Mouse (Mus musculus) megakaryocyte, embryonic 14.5 days (primary cell): ENCODE results near the gene Cep41. TPM values are rescaled to one million over a fixed set of nuclear protein-coding genes. Genes with fewer than 3 reads are reported as not detected.

Source experiments
- H3K27me3 ChIP-seq: replicated peaks from 2 replicates; pipeline ENCODE3; 2012; ENCODE audit warnings: inconsistent platforms
- H3K36me3 ChIP-seq: replicated peaks from 2 replicates; pipeline ENCODE3; 2012; ENCODE audit warnings: low read length, inconsistent platforms, mixed read lengths
- H3K4me1 ChIP-seq: 2 replicates; pipeline ENCODE4 v1.6.1; 2012; ENCODE audit warnings: inconsistent platforms
- H3K4me3 ChIP-seq: replicated peaks from 2 replicates; pipeline ENCODE3; 2012; ENCODE audit warnings: moderate library complexity, mild to moderate bottlenecking, inconsistent platforms
- H3K9me3 ChIP-seq: 2 replicates; pipeline ENCODE4 v1.6.1; 2012; ENCODE audit warnings: inconsistent platforms
- FLI1 ChIP-seq: IDR thresholded peaks from 2 replicates; pipeline ENCODE4 v1.6.1; 2012; ENCODE audit warnings: low read length, inconsistent platforms, mixed read lengths
- GATA1 ChIP-seq: IDR thresholded peaks from 3 replicates; pipeline ENCODE4 v1.6.1; 2012; ENCODE audit warnings: mixed read lengths, low read length, inconsistent platforms, borderline replicate concordance
- polyA plus RNA-seq: library from polyadenylated mRNA; stranded (reverse); fragments of >175 nt; gene quantifications from 2 replicates; pipeline ENCODE4 v1.2.3, GENCODE M21; 2012; ENCODE audit warnings: low replicate concordance; ENCODE audit not compliant: insufficient read depth

Gene Cep41
- polyA plus RNA-seq, 1 experiment: 13.1 TPM

- Histone ChIP-seq H3K4me1 (peaks cover 51% of the 10 kb centered on the region), H3K4me3 (no peak overlapping the region), H3K36me3 (peaks cover 22% of the 10 kb centered on the region), H3K9me3 (no peaks in the 10 kb centered on the region), H3K27me3 (no peaks in the 10 kb centered on the region)
- TF ChIP-seq FLI1 (no peak), GATA1 (no peak)
These were observed 18.2 kb downstream of the Cep41 start for GRCm38 (mm10) chr6:30675281-30675771.

GRCm38 (mm10) chr6:30674714-30675280 lies 18.8 kb downstream of the Cep41 start:
- no peak overlapping the region for H3K4me3 ChIP-seq
- peaks cover 18% of the 10 kb centered on the region for H3K36me3 ChIP-seq
- TF ChIP-seq FLI1: no peak
- no peak for TF ChIP-seq GATA1

GRCm38 (mm10) chr6:30673764-30674561 lies 19.6 kb downstream of the Cep41 start:
- Histone ChIP-seq H3K4me1 (peaks cover 51% of the 10 kb centered on the region), H3K9me3 (no peaks in the 10 kb centered on the region), H3K4me3 (no peak overlapping the region), H3K36me3 (peaks cover 19% of the 10 kb centered on the region), H3K27me3 (no peaks in the 10 kb centered on the region)
- TF ChIP-seq FLI1: no peak

More at GRCm38 (mm10) chr6:30674714-30675280, 18.8 kb downstream of the Cep41 start:
- Histone ChIP-seq H3K27me3 (no peaks in the 10 kb centered on the region), H3K9me3 (no peaks in the 10 kb centered on the region), H3K4me1 (peaks cover 51% of the 10 kb centered on the region)

GRCm38 (mm10) chr6:30671696-30672095 lies 21.9 kb downstream of the Cep41 start:
- no peak for TF ChIP-seq GATA1
- TF ChIP-seq FLI1: no peak
- Histone ChIP-seq H3K4me1 (peaks cover 54% of the 10 kb centered on the region), H3K9me3 (no peaks in the 10 kb centered on the region), H3K27me3 (no peaks in the 10 kb centered on the region), H3K36me3 (peaks cover 9% of the 10 kb centered on the region), H3K4me3 (peak overlapping the region; percentile 15)

GRCm38 (mm10) chr6:30667585-30667984 lies 26.0 kb downstream of the Cep41 start:
- no peaks in the 10 kb centered on the region for H3K9me3 ChIP-seq
- no peaks in the 10 kb centered on the region for H3K27me3 ChIP-seq
- no peak for TF ChIP-seq GATA1
- peaks cover 30% of the 10 kb centered on the region for H3K4me1 ChIP-seq
- H3K36me3 ChIP-seq: peaks cover 9% of the 10 kb centered on the region
- no peak overlapping the region for H3K4me3 ChIP-seq

- Histone ChIP-seq H3K27me3 (no peaks in the 10 kb centered on the region), H3K36me3 (peaks cover 9% of the 10 kb centered on the region), H3K4me3 (no peak overlapping the region), H3K4me1 (peaks cover 14% of the 10 kb centered on the region), H3K9me3 (no peaks in the 10 kb centered on the region)
- TF ChIP-seq GATA1: no peak
These were observed 27.5 kb downstream of the Cep41 start for GRCm38 (mm10) chr6:30666043-30666442.

DNA sequence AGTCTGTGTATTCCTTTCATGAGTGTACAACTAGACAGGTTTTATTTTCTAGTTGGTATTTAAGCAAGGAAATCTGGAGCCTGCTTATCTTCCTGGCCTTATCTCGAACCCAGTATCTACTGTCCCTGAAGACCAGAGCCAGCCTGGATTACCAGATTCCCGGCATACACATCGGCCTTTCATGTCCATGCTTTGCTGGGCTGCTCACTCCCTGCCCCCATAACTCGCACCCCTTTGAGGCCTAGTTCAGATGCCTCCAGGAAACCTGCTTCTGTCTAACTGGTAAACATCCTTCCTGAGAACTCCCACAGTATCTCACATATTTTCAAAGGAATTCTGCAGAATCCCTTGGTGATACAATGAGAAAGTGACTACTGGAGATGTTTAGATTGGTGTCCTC lies 28.3 kb downstream of the Cep41 start:
- Histone ChIP-seq H3K4me1 (peaks cover 16% of the 10 kb centered on the region), H3K36me3 (peaks cover 16% of the 10 kb centered on the region), H3K9me3 (no peaks in the 10 kb centered on the region), H3K4me3 (no peak overlapping the region), H3K27me3 (no peaks in the 10 kb centered on the region)
- TF ChIP-seq GATA1 (no peak), FLI1 (no peak)

GRCm38 (mm10) chr6:30664776-30665175 lies 28.8 kb downstream of the Cep41 start:
- TF ChIP-seq GATA1 (no peak), FLI1 (no peak)
- H3K36me3 ChIP-seq: peaks cover 16% of the 10 kb centered on the region
- no peaks in the 10 kb centered on the region for H3K9me3 ChIP-seq

DNA sequence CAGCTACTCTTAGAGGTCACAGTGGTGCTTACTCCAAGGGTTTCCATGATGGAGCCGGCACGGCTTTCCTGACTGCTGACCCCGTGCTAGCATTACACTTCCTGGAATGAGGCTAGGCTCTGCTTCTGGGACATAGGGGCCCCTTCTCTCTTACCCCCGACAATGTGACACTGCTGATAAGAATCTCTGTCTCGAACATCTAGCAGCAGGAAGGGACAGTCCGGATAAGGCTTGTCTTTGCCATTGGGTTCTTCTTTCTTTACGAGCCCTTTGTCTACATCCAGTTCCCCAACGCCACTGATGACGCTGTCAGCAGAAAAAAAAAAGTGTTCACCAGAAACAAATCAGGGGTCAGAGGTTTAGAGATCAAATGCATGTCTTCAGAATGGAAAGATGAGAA lies 34.9 kb downstream of the Cep41 start:
- no peaks in the 10 kb centered on the region for H3K9me3 ChIP-seq
- peaks cover 5% of the 10 kb centered on the region for H3K27me3 ChIP-seq
- peaks cover 18% of the 10 kb centered on the region for H3K4me1 ChIP-seq
- peaks cover 60% of the 10 kb centered on the region for H3K36me3 ChIP-seq
- H3K4me3 ChIP-seq: no peak overlapping the region
- TF ChIP-seq FLI1 (no peak), GATA1 (no peak)

More at GRCm38 (mm10) chr6:30664776-30665175, 28.8 kb downstream of the Cep41 start:
- Histone ChIP-seq H3K4me1 (peaks cover 16% of the 10 kb centered on the region), H3K27me3 (no peaks in the 10 kb centered on the region), H3K4me3 (no peak overlapping the region)

DNA sequence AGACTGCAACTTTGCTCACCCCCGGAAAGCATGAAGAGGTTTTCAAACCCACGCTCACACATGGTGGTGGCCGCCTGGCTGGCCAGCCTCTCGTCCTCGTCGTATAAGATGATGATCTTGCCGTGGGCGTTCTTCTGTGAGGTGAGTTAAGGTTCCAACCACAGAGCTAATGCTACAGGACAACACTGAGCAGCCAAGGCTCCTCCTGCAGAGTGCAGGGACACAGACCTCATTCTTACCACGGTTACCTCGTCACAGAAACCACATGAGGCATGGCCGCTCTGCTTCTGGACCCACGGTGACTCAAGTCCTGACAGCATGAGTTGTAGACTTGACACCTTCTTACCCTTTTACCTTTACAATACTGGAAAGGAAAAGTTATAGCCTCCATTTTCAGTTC lies 36.3 kb downstream of the Cep41 start:
- no peak overlapping the region for H3K4me3 ChIP-seq
- H3K9me3 ChIP-seq: no peaks in the 10 kb centered on the region
- H3K27me3 ChIP-seq: peaks cover 5% of the 10 kb centered on the region
- TF ChIP-seq GATA1 (no peak), FLI1 (no peak)
- peaks cover 62% of the 10 kb centered on the region for H3K36me3 ChIP-seq
- H3K4me1 ChIP-seq: peaks cover 21% of the 10 kb centered on the region

DNA sequence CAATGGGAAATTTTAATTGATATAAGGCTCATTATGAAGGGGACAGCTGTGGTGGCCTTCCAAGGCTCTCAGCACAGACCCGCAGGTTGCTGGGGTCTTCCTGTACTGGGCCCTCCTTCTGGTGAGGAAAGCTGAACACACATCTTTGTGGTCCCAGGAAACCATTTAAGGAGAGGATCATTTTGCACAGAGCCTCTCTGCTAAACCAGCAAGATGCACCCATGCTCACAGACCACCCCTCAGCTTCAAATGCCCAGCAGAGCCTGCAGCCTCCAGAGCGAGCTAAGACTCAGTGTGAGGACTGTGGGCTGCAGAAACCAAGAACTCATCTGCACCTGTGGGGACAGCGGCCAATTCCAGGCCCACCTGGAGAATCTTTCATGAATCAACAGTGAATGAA lies 38.6 kb downstream of the Cep41 start:
- Histone ChIP-seq H3K4me1 (peaks cover 16% of the 10 kb centered on the region), H3K27me3 (peaks cover 5% of the 10 kb centered on the region), H3K9me3 (no peaks in the 10 kb centered on the region), H3K36me3 (peaks cover 55% of the 10 kb centered on the region), H3K4me3 (no peak overlapping the region)
- TF ChIP-seq FLI1 (no peak), GATA1 (no peak)
